Mouse (Mus musculus) E14TG2a.4 (cell line): ENCODE measurements around the gene Wdr81.

Experiments
- CTCF ChIP-seq: conservative IDR thresholded peaks from 2 replicates; pipeline ENCODE4 v1.5.1; 2014; ENCODE audit warnings: low read length
- NANOG ChIP-seq: IDR thresholded peaks from 2 replicates; pipeline ENCODE4 v1.6.1; 2014; ENCODE audit warnings: borderline replicate concordance, low read length, mixed read lengths
- POU5F1 ChIP-seq: IDR thresholded peaks from 2 replicates; pipeline ENCODE4 v1.6.1; 2014; ENCODE audit warnings: low read length, borderline replicate concordance

- TF ChIP-seq CTCF (peak; percentile 95), NANOG (no peak), POU5F1 (no peak)
Observed at GRCm38 (mm10) chr11:75406865-75407264, 47.7 kb downstream of the Wdr81 start.
